Mouse (Mus musculus): ENCODE measurements around the gene Cd3eap. TPM values are rescaled to one million over a fixed set of nuclear protein-coding genes. Genes with fewer than 3 reads are reported as not detected.

Gene Cd3eap
- polyA plus RNA-seq, 1 experiment = 2.8 TPM

DNA sequence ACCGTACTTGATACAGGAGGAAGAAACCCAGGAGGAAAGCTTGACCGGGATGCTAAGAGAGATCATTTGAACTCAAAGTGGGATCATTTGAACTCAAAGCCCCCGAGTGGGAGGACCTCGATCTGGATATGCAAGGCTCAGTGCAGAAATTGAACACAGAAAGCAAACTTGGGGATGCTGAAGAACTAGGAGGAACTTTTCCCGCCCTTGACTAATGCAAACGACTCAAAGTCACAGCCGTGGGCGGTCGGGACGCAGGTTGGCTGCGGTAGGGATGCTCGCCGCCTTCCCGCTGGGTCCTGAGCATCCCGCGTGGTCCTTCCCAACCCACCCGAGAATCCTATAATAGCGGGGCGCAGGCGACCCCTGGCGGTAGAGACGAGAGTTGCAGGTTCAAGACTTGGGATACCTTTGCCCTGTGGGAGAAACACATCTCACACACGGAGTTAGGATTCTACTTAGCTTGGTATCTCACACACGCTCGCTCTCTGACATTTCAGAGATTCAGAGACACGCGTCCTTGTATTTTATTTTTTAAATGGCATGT lies 16.7 kb downstream of the Cd3eap start:
- Histone ChIP-seq H3K4me1 (ENCODE audit: control insufficient read depth, insufficient read depth, low read length) (peaks cover 29% of the 10 kb centered on the region), H3K27me3 (ENCODE audit: control insufficient read depth, insufficient read depth, low read length) (no peaks in the 10 kb centered on the region), H3K4me3 (ENCODE audit: control insufficient read depth, low read depth, low read length) (peak overlapping the region; percentile 60), H3K36me3 (ENCODE audit: control insufficient read depth, insufficient read depth, low read length) (no peaks in the 10 kb centered on the region), H3K27ac (ENCODE audit: control insufficient read depth, insufficient read depth, low read depth, low read length) (no peak overlapping the region)
- no peak for TF ChIP-seq POLR2A (IDR thresholded peaks at IDR 0.05; ENCODE audit: control insufficient read depth, low read depth, low read length)
- peak; percentile 94 for TF ChIP-seq CTCF (IDR thresholded peaks at IDR 0.05; ENCODE audit: control insufficient read depth, insufficient read depth, insufficient replicate concordance, low read depth, low read length)

DNA sequence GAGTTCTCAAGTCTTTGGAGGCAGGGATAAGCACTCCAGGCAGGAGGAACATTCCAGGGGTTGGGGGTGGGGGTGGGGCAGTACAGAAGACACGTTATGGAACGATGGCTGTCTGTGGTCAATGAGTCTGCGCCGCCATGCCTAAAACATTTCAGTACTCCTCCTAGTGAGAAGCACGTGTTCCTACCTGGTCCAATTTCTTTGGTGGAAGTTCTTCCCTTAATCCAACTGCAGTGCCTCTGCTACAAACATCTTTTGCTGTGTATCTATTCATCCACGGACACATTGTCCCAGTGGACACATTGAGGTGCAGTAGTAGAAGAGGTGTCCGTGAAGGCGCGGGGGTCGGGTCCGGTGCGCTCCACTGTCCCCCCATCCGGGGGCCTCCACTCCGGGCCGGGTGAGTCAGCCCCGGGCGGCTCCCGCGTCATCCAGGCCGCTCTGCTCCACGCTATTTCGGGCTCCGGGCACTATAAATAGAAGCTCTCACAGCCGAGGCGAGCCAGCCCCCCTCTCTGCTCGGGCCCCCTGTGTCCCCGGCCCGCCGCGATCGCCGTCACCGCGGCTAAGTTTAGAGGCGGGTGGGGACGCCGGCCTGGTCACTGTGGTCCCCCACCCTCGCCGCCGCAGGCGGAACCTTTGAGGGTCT lies 17.4 kb downstream of the Cd3eap start:
- H3K4me3 ChIP-seq (ENCODE audit: control insufficient read depth, low read depth, low read length) = peak overlapping the region; percentile 44
- no peaks in the 10 kb centered on the region for H3K36me3 ChIP-seq (ENCODE audit: control insufficient read depth, insufficient read depth, low read length)
- peaks cover 29% of the 10 kb centered on the region for H3K4me1 ChIP-seq (ENCODE audit: control insufficient read depth, insufficient read depth, low read length)
- H3K27me3 ChIP-seq (ENCODE audit: control insufficient read depth, insufficient read depth, low read length) = no peaks in the 10 kb centered on the region
- H3K27ac ChIP-seq (ENCODE audit: control insufficient read depth, insufficient read depth, low read depth, low read length) = no peak overlapping the region
- TF ChIP-seq POLR2A (IDR thresholded peaks at IDR 0.05; ENCODE audit: control insufficient read depth, low read depth, low read length) = no peak
- TF ChIP-seq CTCF (IDR thresholded peaks at IDR 0.05; ENCODE audit: control insufficient read depth, insufficient read depth, insufficient replicate concordance, low read depth, low read length) = no peak

DNA sequence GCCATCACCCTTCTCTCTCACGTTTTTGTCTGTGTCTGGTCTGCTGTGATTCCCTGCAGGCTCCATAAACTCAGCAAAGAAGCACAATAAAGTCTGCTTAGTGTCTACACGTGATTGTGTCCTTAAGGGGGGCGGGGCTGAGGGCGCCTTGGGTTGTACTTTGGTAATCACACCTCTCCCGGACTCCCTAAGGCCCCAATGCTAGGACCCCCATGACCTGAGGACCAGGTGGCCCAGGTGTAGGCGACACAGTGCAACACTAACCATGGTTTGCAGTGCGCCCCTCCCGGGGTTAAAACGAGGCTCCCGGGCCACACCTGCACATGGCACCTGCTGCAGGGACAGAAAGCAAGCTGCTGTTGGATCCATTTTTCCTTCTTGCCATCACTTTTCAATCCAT lies 18.0 kb downstream of the Cd3eap start:
- Histone ChIP-seq H3K36me3 (ENCODE audit: control insufficient read depth, insufficient read depth, low read length) (no peaks in the 10 kb centered on the region), H3K27ac (ENCODE audit: control insufficient read depth, insufficient read depth, low read depth, low read length) (no peak overlapping the region), H3K27me3 (ENCODE audit: control insufficient read depth, insufficient read depth, low read length) (no peaks in the 10 kb centered on the region), H3K4me1 (ENCODE audit: control insufficient read depth, insufficient read depth, low read length) (peaks cover 29% of the 10 kb centered on the region), H3K4me3 (ENCODE audit: control insufficient read depth, low read depth, low read length) (no peak overlapping the region)
- TF ChIP-seq POLR2A (IDR thresholded peaks at IDR 0.05; ENCODE audit: control insufficient read depth, low read depth, low read length) (no peak), CTCF (IDR thresholded peaks at IDR 0.05; ENCODE audit: control insufficient read depth, insufficient read depth, insufficient replicate concordance, low read depth, low read length) (no peak)

DNA sequence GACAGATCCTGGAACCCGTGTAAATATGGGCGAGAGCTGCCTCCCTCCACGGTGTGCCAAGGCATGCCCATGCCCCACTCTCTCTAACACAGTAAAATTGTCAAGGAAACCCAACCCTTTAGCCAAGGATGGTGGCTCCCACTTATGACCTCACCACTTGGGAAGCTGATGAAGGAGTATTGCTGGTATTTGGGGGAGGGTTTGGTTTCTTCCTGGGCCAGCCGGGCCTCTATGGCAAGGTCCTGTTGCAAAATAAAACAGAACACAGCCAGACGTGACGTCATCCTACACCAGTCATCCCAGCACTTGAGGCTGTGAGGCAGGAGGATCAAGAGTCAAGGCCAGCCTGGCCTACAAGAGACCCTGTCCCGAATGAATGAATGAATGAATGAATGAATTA lies 20.7 kb downstream of the Cd3eap start:
- no peak overlapping the region for H3K27ac ChIP-seq (ENCODE audit: control insufficient read depth, insufficient read depth, low read depth, low read length)
- H3K4me3 ChIP-seq (ENCODE audit: control insufficient read depth, low read depth, low read length) = no peak overlapping the region
- peaks cover 18% of the 10 kb centered on the region for H3K4me1 ChIP-seq (ENCODE audit: control insufficient read depth, insufficient read depth, low read length)
- no peaks in the 10 kb centered on the region for H3K36me3 ChIP-seq (ENCODE audit: control insufficient read depth, insufficient read depth, low read length)
- no peak for TF ChIP-seq POLR2A (IDR thresholded peaks at IDR 0.05; ENCODE audit: control insufficient read depth, low read depth, low read length)
- no peak for TF ChIP-seq CTCF (IDR thresholded peaks at IDR 0.05; ENCODE audit: control insufficient read depth, insufficient read depth, insufficient replicate concordance, low read depth, low read length)
- no peaks in the 10 kb centered on the region for H3K27me3 ChIP-seq (ENCODE audit: control insufficient read depth, insufficient read depth, low read length)

DNA sequence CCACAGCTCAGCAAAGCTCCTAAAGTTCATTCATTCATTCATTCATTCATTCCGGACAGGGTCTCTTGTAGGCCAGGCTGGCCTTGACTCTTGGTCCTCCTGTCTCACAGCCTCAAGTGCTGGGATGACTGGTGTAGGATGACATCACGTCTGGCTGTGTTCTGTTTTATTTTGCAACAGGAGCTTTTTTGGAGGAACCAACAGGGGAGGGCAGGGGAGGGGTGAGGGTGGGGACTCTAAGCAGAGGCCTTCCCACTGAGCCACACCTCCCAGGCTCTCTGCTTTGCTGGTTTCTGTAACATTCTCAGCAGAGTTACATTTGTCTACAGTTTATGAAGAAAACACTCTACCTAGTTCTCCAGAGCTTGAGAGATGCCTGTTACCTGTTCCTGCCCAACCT lies 21.2 kb downstream of the Cd3eap start:
- TF ChIP-seq CTCF (IDR thresholded peaks at IDR 0.05; ENCODE audit: control insufficient read depth, insufficient read depth, insufficient replicate concordance, low read depth, low read length) (no peak), POLR2A (IDR thresholded peaks at IDR 0.05; ENCODE audit: control insufficient read depth, low read depth, low read length) (no peak)
- H3K36me3 ChIP-seq (ENCODE audit: control insufficient read depth, insufficient read depth, low read length) = no peaks in the 10 kb centered on the region
- peaks cover 21% of the 10 kb centered on the region for H3K4me1 ChIP-seq (ENCODE audit: control insufficient read depth, insufficient read depth, low read length)
- H3K27me3 ChIP-seq (ENCODE audit: control insufficient read depth, insufficient read depth, low read length) = no peaks in the 10 kb centered on the region
- no peak overlapping the region for H3K27ac ChIP-seq (ENCODE audit: control insufficient read depth, insufficient read depth, low read depth, low read length)
- H3K4me3 ChIP-seq (ENCODE audit: control insufficient read depth, low read depth, low read length) = no peak overlapping the region

DNA sequence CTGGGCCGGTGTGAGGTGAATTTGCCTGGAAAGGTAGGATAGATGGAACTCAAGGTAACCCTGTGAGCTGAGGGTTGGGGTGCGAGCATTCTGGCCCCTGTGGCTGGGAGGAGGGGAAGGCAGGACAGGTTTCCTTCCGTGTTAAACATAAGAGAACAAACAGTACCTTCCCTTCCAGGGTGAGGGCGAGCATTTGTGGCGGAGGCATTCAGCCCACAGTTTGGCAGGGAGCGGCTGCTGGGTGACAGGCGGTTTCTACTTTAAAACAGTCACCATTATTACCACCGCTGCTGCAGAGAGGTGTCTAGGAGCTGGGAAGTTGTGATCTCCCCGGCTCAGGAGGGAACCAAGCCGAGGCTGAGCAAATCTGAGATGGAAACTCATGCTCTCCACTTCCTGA lies 22.2 kb downstream of the Cd3eap start:
- Histone ChIP-seq H3K27me3 (ENCODE audit: control insufficient read depth, insufficient read depth, low read length) (no peaks in the 10 kb centered on the region), H3K4me3 (ENCODE audit: control insufficient read depth, low read depth, low read length) (no peak overlapping the region), H3K27ac (ENCODE audit: control insufficient read depth, insufficient read depth, low read depth, low read length) (no peak overlapping the region), H3K4me1 (ENCODE audit: control insufficient read depth, insufficient read depth, low read length) (peaks cover 22% of the 10 kb centered on the region), H3K36me3 (ENCODE audit: control insufficient read depth, insufficient read depth, low read length) (no peaks in the 10 kb centered on the region)
- TF ChIP-seq CTCF (IDR thresholded peaks at IDR 0.05; ENCODE audit: control insufficient read depth, insufficient read depth, insufficient replicate concordance, low read depth, low read length) (no peak), POLR2A (IDR thresholded peaks at IDR 0.05; ENCODE audit: control insufficient read depth, low read depth, low read length) (no peak)

- Histone ChIP-seq H3K36me3 (ENCODE audit: control insufficient read depth, insufficient read depth, low read length) (no peaks in the 10 kb centered on the region), H3K4me3 (ENCODE audit: control insufficient read depth, low read depth, low read length) (no peak overlapping the region), H3K27me3 (ENCODE audit: control insufficient read depth, insufficient read depth, low read length) (no peaks in the 10 kb centered on the region), H3K27ac (ENCODE audit: control insufficient read depth, insufficient read depth, low read depth, low read length) (no peak overlapping the region), H3K4me1 (ENCODE audit: control insufficient read depth, insufficient read depth, low read length) (peaks cover 10% of the 10 kb centered on the region)
- TF ChIP-seq CTCF (IDR thresholded peaks at IDR 0.05; ENCODE audit: control insufficient read depth, insufficient read depth, insufficient replicate concordance, low read depth, low read length) (no peak), POLR2A (IDR thresholded peaks at IDR 0.05; ENCODE audit: control insufficient read depth, low read depth, low read length) (no peak)
Observed at GRCm38 (mm10) chr7:19335583-19335982, 23.7 kb downstream of the Cd3eap start.

All from testis, adult 2 months (tissue).